Mouse (Mus musculus) liver, embryonic 15.5 days (tissue): ENCODE measurements around the gene Slc34a3. TPM values are rescaled to one million over a fixed set of nuclear protein-coding genes. Genes with fewer than 3 reads are reported as not detected.

Experiments used
- polyA plus RNA-seq: library from polyadenylated mRNA; unstranded; fragments of >200 nt; fragmentation: Nextera tagmentation; extraction: Ambion mirVana; gene quantifications from 2 replicates; pipeline ENCODE4 v1.2.1, GENCODE M21; 2015

Gene Slc34a3
- polyA plus RNA-seq, 1 experiment from 2014 or later, result not detected

Other genes starting within 250 kb of the Slc34a3 start
- 8.3 and 9.7 TPM in 2 replicates for gene Nsmf, start 180.0 kb downstream of the Slc34a3 start, polyA plus RNA-seq
- 5.3 and 6.8 TPM in 2 replicates for gene Entpd8, start 154.1 kb downstream of the Slc34a3 start, polyA plus RNA-seq
- gene Noxa1, start 139.2 kb downstream of the Slc34a3 start, polyA plus RNA-seq, result 0.94 and 0.98 TPM in 2 replicates
- 2.1 and 2.4 TPM in 2 replicates for gene Nrarp, start 53.6 kb downstream of the Slc34a3 start, polyA plus RNA-seq
- gene Tor4a, start 37.5 kb downstream of the Slc34a3 start, polyA plus RNA-seq, result 6.2 and 6.8 TPM in 2 replicates
- 35.9 and 40.6 TPM in 2 replicates for gene Nelfb, start 22.9 kb downstream of the Slc34a3 start, polyA plus RNA-seq
- not detected in 2 replicates for gene Stpg3, start 19.7 kb downstream of the Slc34a3 start, polyA plus RNA-seq
- 1.0 TPM in 1 of 2 replicates, not detected in the other for gene Fam166a, start 15.6 kb downstream of the Slc34a3 start, polyA plus RNA-seq
- 695 and 769 TPM in 2 replicates for gene Tubb4b, start 9.7 kb downstream of the Slc34a3 start, polyA plus RNA-seq
- gene Rnf224, start 2.4 kb upstream of the Slc34a3 start, polyA plus RNA-seq, result not detected in 2 replicates
- 0.31 and 0.59 TPM in 2 replicates for gene Rnf208, start 7.9 kb upstream of the Slc34a3 start, polyA plus RNA-seq
- gene Cysrt1, start 8.1 kb upstream of the Slc34a3 start, polyA plus RNA-seq, result 0.14 TPM in 1 of 2 replicates, not detected in the other
- 1.7 and 1.9 TPM in 2 replicates for gene AL732309.1, start 12.5 kb upstream of the Slc34a3 start, polyA plus RNA-seq
- 11.9 and 12.5 TPM in 2 replicates for gene Tmem203, start 21.1 kb upstream of the Slc34a3 start, polyA plus RNA-seq
- 3.9 and 5.4 TPM in 2 replicates for gene Tprn, start 28.3 kb upstream of the Slc34a3 start, polyA plus RNA-seq
- 116 and 124 TPM in 2 replicates for gene Ssna1, start 38.1 kb upstream of the Slc34a3 start, polyA plus RNA-seq
- 41.7 and 45.0 TPM in 2 replicates for gene Anapc2, start 38.1 kb upstream of the Slc34a3 start, polyA plus RNA-seq
- not detected in 2 replicates for gene Tmem210, start 53.8 kb upstream of the Slc34a3 start, polyA plus RNA-seq
- gene Lrrc26, start 55.6 kb upstream of the Slc34a3 start, polyA plus RNA-seq, result not detected in 2 replicates
- not detected in 2 replicates for gene Grin1, start 84.8 kb upstream of the Slc34a3 start, polyA plus RNA-seq
- gene Man1b1, start 98.0 kb upstream of the Slc34a3 start, polyA plus RNA-seq, result 15.9 and 17.1 TPM in 2 replicates
- 11.5 and 14.7 TPM in 2 replicates for gene Dpp7, start 122.0 kb upstream of the Slc34a3 start, polyA plus RNA-seq
- gene Uap1l1, start 131.3 kb upstream of the Slc34a3 start, polyA plus RNA-seq, result 15.1 and 15.4 TPM in 2 replicates
- gene Sapcd2, start 138.0 kb upstream of the Slc34a3 start, polyA plus RNA-seq, result 18.5 and 19.5 TPM in 2 replicates
- gene Entpd2, start 161.5 kb upstream of the Slc34a3 start, polyA plus RNA-seq, result 0.58 and 0.71 TPM in 2 replicates
- gene Npdc1, start 165.0 kb upstream of the Slc34a3 start, polyA plus RNA-seq, result 4.5 and 6.1 TPM in 2 replicates
- 1.2 and 1.7 TPM in 2 replicates for gene Fut7, start 188.9 kb upstream of the Slc34a3 start, polyA plus RNA-seq
- gene Abca2, start 194.3 kb upstream of the Slc34a3 start, polyA plus RNA-seq, result 1.2 and 1.3 TPM in 2 replicates
- gene Clic3, start 222.5 kb upstream of the Slc34a3 start, polyA plus RNA-seq, result 0.38 and 1.0 TPM in 2 replicates
- 8.3 and 10.6 TPM in 2 replicates for gene Paxx, start 226.7 kb upstream of the Slc34a3 start, polyA plus RNA-seq
- 0.23 and 0.38 TPM in 2 replicates for gene Ptgds, start 235.7 kb upstream of the Slc34a3 start, polyA plus RNA-seq